Mouse (Mus musculus): ENCODE measurements around the gene Tmem150a.

Gene Tmem150a

DNA sequence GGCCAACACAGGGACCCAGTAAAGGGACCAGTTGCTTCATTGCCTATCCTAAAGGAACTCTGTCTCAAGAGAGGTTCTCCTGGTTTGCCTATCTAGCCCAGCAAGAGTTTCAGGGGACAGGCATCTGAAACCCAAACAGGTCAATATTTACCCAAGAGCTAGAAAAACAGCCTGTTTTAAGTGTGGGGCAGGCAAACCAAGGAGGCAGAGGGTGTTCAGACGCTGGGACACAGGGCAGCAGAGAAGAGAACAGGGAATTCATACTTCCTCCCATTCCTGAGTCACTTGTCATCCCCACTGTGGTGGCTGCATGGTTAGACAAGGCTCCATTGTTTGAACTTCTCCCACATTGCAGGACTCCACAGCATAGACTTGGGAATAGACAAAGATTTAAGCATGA lies 16.3 kb downstream of the Tmem150a start:
- CTCF ChIA-PET: no interaction called here

DNA sequence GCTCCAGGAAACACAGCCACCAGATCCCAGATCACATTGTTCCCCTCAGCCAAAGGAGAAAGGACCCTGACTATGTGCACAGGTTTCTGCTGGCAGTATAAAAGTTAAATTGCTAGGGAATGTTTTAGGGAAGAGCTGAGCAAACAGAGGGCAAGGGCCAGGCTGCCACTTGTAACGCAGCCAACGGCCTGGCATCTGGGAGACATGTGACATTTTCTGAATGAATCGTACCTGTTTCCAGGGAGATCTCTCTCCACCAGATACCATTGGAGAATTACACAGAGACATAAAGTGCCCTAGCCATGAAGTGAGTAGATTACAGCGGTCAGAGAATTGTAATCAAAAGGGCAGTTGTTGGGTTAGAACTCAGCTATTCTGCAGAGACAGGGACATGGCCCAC lies 17.9 kb downstream of the Tmem150a start:
- CTCF ChIA-PET: no interaction called here

DNA sequence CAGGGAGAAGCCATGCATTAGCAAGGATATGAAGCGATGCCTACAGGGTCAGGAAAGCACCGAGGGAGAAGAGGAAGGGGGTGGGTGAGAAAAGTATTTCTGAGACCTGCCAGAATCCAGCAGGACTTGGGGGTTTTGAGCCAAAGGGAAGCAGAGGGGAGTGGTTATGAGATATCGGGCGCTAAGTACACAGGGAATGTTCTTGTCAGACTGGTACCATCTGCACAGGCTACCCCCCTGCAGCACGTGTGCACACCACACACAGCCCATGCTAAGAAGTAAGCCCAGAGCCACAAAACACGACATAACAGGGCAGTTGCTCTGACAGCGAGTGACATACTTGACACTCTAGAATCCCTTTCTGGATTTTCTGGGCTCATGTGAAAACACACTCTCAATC lies 19.0 kb downstream of the Tmem150a start:
- CTCF ChIA-PET: no interaction called here

DNA sequence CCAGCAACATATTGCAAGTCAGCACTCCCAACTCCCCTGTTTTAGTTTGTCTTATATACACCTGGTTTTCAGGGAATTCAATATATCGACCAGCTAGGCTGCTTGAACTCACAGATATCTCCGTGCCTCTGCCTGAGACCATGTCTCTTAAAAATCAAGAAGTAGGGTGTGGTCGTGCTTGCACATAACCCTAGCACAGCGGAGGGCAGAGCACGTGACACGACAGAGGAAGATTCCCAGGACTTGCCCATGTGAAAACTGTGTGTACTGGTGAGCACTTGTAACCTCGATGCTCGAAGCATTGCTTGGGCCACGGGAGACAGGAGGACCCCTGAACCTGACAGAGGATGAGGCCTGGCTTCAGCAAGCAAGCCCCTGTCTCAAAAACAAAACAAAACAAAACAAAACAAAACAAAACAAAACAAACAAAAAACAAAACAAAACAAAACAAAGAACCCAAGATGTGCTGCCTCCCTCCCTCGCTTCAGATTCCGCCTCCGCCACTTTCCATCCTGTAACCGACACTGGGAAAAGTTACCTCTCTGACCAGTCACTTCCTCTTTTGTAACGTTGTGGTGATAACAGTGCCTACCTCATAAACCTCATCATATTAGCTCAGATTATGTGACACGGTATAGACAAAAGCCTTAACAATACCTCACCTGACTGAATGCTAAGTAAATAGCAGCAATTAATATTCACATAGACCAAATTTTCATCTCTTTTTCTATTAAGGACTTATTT lies 19.7 kb downstream of the Tmem150a start:
- CTCF ChIA-PET: interaction anchor here (0.6 kb wide), 3 partner anchors 10 to 742 kb away, joined by 3 to 5 read pairs (median 3); partner anchors contain the start of gene Kdm3a

DNA sequence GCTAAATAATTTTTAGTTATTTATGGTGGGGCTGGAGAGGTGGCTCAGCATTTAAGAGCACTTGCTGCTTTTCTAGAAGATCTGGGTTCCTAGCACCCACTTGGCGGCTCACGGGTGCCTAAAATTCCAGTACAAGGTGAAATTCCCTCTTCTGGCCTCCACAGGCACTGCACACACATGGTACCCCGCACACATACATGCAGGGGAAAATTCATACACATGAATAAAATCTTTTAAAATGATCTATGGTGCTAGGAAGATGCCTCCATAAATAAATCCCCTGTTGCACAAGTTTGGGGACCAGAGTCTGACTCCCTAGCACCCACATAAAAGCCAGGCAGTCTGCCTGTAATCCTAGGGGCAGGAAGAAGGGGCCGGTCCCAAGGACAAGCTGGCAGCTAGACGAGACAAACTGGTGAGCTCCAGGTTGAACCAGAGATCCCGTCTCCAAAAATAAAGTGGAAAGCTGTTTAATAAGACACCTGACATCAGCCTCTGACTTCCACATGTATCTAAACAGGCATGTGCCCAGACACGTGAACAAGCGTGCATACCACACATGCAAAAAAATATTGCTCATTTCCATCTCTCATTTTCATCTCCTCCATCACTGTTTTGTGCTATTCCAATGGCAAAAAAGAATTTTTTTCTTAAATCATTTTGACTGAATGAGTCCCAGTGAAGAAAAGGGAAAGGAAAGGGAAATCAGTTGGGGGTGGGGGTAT lies 23.4 kb downstream of the Tmem150a start:
- CTCF ChIA-PET: interaction anchor here (1.3 kb wide), 1 partner anchor 14 kb away, joined by 3 read pairs; no protein-coding TSS in a partner anchor

DNA sequence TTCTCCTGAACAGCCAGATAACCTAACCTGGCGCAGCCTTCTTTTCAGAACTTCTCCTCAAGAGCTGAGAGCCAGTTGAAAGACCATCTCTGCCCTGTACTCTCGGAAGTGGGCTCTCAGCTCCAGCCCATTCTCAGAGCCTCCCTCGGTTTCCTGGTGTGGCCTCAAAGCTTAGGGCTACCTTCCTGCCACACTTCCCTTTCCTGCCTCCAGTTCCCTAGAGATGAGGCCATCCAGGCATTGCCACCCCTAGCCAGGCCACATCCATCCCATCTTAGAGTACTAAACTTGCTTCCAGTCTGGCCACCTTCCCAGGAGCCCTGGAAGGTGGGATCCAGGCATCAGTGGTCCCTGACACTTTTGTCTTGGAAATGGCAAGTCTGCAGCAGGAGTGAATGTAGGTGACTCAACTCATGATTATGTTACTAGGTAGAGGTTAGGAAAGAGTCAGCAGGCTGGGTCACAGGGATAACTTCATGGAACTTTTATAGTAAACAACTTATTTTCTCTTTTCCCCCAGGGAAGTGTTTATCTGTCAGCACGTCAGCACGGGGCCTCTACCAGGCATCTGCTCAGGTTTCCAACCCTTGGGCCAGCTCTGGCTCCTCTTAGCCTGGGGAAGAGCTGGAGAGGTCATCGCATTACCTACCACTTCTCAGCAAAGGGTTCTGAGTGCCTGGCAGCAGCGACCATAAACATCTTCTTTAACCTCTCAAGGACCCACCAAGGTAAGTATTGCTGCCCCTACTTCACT lies 24.3 kb downstream of the Tmem150a start:
- CTCF ChIA-PET: interaction anchor here (0.6 to 1.3 kb wide), 2 partner anchors 12 to 15 kb away, joined by 3 to 4 read pairs; no protein-coding TSS in a partner anchor

DNA sequence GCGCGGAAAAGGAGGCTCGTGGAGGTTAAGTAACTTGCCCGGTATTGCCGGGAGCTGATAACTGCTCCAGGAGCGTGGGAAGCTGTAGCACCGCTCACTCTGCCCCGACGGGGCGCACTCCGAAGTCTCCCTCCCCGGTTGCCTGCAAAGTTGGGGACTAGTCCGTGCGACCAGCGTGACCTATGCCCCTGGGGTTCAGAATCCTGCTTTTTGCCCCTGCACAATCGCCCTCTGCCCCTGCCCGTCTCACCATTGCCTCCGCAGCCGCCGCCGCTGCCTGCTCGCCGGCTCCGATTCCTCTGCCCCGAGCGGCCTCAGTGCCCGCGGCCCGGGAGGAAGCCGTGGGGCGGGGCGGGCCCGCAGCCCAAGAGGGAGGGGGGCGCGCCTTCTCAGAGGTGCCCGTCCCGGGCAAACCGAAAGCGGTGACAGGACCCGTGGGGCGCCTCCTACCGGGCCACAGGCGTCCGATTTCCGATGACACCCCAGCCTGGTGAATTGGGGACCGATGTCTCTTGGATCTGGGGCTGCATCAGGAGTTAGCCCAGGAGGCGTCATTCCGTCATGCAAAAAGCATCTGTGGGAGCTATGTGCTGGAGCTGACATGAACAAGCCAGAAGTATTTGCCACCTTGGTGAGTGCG lies 25.0 kb downstream of the Tmem150a start, which contains the start of gene Vamp5:
Gene Vamp5, minus strand, starts transcription at position 338 of the 640 bp plus-strand sequence.
- CTCF ChIA-PET: interaction anchor here (0.6 to 1.6 kb wide), 5 partner anchors 9 to 23 kb away, joined by 3 to 5 read pairs (median 5); partner anchors contain the start of gene Vamp8

DNA sequence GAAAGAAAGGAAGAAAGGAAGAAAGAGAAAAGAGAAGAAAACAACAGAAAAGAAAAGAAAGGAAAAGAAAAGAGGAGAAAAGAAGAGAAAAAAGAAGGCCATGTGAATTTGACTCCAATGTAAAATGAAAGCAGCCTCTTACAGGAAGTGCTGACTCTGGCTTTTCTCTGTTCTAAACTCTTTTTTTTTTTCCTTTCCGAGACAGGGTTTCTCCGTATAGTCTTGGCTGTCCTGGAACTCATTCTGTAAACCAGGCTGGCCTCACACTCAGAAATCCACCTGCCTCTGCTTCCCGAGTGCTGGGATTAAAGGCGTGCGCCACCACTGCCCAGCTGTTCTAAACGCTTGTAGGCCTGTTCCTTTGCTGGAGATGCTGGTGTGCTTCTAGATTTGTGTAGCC lies 27.2 kb downstream of the Tmem150a start:
- CTCF ChIA-PET: interaction anchor here (0.7 kb wide), 1 partner anchor 276 kb away, joined by 4 read pairs; no protein-coding TSS in a partner anchor

DNA sequence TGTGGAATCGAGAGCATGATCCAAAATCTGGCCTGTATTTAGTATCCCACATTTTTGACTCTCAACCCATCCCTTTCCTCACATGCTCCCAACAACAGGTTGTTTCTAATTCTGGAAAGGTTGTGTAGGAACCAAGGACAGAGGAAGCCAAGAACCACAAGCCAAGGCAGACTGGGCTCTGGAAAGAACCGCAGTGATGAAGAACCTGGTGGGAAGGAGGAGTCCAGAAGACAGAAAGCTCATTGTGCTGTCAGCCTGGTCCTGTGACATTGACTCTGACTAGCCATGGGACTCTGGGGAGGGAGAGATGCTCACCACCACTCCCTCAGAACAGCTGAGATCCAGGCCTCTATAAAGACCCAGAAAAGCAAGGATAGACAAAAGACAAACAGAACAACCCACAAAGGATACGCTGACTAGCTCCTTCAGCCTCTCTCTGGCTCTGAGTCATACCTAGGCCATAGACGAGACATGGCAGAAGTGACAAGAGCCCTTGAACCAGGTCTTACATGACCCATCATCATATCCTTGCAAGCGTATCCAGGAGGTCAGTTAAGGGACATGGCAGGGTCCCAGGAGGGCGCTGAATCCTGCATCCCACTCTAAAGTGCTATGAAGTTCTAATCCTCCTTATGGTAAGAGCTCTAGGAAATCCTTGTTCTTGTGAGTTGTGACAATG lies 28.0 kb downstream of the Tmem150a start:
- CTCF ChIA-PET: interaction anchor here (0.6 kb wide), 1 partner anchor 817 kb away, joined by 3 read pairs; no protein-coding TSS in a partner anchor

DNA sequence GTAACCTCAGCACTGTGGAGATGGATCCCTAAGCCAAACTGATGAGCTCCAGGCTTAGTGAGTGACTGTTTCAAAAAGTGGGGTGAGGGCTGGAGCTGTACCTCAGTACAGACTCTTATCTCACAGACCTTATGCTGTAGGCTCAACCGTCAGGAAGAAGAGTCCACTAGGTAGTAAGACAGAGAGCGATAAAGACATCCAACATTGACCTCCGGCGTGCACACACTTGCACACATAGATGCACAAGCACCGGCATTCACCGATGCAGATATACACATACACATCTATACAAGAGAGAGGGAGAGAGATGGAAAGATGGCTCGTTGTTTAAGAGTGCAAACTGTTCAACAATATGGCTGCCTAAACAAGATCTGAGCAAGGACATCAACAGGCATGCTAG lies 28.7 kb downstream of the Tmem150a start:
- CTCF ChIA-PET: no interaction called here

DNA sequence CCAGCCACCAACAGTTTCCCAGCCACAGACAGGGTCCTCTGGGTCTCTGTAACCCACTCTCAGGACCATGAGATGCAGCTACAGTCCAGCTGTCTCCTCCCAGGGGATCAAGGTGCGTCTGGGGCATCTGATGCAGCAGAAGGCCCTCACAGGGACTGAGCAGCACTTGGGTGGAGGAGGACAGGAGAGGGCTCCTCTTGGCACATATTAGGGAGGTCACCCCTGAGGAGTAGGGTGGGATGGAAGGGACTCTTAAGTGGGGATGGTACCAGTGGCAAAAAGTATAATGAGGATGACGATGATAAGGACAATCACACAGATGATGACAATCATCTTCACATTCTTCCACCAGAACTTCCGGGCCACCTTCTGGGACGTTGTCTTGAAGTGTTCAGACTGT lies 30.0 kb downstream of the Tmem150a start:
- CTCF ChIA-PET: no interaction called here

DNA sequence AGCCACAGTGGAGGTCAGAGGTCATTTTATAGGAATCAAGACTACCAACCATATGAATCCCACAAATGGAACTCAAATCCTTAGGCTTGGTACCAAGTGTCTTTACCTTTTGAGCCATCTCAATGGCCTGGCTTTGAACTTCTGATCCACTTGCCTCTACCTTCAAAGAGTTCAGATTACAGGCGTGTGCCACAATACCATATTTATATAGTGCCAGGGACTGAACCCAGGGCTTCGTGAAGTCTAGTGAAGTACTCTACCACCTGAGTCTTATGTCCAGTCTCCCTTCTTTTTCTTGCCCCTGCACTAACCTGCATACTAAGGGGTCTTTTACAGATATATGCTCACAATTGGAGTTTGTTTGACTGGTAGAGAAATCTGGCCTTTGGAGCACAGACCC lies 31.3 kb downstream of the Tmem150a start:
- CTCF ChIA-PET: no interaction called here

DNA sequence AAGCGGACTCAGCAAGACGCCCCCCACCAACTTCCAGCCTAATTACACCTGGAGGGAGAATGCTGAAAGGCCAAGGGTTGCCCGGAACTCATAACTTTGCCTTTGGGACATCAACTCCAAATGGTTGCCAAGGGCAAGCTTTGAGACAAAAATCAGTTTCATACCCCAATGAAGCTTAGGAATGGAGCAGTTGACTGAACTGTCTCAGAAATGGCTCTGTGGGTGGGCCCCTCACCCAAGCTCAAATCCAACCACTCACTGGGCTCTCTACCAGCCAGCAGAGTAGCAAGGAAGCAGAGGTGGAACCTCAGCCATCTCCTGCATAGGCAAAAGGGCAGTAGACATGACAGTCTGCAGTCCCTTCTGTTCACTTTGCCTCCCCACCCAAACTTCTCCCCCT lies 32.6 kb downstream of the Tmem150a start:
- CTCF ChIA-PET: no interaction called here

DNA sequence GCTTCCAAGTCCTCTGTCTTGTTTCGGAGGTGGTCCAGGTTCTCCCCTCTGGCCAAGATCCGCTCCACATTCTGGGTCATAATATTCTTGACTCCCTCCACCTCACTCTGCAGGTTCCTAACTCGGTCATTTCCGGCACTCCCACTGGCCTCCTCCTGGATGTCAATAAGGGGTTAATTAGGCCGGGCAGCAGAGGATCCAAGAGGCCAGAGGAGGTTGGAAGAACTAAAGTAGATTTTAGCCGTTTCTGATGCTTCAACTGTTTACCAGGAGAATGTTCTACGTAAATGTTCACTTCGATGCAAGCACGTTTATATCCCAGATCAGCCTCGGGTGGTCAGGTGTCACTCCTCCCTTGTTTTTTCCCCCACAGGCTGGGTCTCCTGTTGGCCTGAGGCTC lies 33.0 kb downstream of the Tmem150a start:
- CTCF ChIA-PET: no interaction called here

DNA sequence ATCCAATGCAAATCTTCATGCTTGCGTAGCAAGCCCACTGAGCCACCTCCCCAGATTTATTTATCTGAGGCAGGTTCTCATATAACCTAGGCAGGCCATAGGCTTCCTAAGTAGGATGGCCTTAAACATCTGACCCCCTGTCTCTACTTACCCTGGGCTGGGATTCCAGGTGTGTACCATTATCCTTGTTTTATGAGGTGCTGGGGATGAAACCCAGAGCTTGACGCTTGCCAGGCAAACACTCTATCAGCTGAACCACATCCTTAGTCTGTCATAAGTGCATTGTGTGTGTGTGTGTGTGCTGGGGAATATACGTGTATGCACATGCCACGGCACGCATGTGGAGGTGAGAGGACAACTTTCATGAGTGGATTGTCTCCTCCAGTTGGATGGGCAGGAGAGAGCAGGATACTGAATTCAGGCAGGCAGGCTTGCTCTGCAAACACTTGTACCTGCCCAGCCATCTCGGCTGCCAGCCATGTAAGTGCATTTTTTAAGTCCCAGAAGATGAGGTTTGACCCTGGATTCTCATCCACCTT lies 33.6 kb downstream of the Tmem150a start:
- CTCF ChIA-PET: interaction anchor here (2.0 kb wide), 1 partner anchor 8 kb away, joined by 5 read pairs; the partner anchor contains the start of gene Vamp5

DNA sequence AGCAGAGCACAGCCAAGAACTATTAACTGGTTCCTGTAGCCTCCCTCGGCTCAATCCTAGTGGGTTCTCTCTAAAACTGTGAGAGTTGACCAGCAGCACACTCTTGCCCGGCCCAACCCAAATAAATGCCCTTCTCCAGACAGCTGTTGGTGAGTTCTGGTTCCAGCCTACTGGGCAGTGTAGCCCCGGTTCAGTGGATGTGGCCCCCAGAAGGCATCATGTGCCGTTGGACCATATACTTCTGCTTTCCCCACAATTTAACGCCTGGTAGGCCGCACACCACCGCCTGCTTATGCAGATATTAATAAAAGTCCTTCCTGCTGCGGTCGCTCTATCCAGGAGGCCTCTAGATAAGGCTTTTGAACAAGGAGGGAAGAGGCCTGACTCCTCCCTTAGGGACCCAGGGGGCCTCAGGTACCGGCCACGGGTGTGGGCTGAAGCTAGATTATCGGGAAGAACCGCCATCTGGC lies 34.3 kb downstream of the Tmem150a start:
- CTCF ChIA-PET: interaction anchor here (0.5 to 2.0 kb wide), 3 partner anchors 9 to 757 kb away, joined by 3 to 7 read pairs (median 5); partner anchors contain the start of genes Kdm3a and Vamp5

DNA sequence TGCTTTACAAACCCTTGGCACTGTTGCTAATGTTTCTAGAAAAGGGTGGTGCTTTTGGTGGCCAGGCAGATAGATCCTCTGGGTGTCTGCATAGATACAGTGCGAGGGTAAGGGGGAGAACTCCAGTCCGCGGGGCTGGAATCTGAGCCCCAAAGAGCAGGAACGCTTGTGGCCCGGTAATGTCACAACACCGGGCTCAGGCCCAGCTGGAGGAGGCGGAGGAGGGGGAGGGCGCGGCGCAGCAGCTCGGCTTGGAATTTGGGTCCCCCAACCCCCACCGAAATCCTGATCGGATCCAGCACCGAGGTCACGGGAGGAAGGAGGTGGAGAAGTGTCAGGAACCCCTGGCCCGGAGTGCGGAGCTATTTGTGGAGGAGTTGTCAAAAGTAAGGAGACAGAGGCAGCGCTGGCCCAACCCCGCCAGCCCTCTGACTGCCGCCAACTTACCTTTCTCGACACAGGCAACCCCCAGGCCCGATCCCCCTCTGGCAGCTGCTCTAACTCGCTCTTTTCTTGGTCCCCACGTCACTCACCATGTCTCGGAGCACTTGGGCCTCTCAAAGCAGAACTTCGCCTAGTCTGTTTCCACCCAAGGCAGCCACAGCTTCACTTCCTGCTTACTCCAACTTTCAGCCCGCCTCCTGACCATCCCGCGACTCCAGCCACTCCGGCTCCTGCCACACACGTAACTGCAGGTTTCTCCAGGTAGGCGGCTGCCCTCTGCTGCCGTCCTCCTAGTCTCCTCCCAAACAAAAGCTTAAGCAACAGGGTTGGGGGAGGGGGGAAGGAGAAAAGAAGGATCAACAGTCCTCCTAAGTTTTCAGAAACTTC lies 34.9 kb downstream of the Tmem150a start, which contains the start of gene Vamp8:
Gene Vamp8, minus strand, starts transcription at position 763 of the 831 bp plus-strand sequence.
- CTCF ChIA-PET: interaction anchor here (0.5 to 2.0 kb wide), 5 partner anchors 9 to 757 kb away, joined by 3 to 9 read pairs (median 5); partner anchors contain the start of genes Kdm3a and Vamp5

DNA sequence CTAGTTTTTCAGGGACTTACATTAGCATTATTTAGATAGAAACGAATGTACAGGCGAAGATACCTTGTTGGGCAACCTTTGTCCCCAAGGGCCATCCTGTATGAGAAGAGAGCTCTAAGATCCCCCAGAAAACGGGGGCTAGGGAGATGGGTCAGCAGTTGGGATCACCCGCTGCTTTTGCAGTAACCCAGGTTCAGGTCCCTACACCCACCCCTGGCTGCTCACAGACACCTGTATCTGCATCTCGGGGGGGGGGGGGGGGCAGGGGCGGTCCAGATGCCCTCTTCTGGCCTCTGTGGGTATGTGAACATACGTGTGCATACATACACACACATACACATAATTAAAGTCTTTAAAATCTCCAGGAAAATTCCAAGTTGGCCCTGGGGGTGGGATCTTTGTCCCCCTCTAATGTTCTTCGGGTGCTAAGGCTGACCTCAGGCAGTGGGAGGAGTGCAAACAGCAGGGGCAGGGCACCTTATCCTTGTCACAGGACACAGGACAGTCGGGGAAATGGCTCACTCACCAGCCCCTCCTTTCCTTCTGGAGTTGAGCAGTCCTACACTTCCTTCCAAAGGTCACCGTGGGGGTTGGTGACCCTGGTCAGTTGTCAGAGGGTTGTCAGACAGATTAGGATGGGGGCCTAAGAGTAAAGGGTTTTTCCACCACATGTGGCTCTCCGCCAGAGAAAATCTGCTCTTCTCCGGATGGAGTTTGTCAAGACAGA lies 35.7 kb downstream of the Tmem150a start:
- CTCF ChIA-PET: interaction anchor here (0.5 to 2.0 kb wide), 5 partner anchors 10 to 26 kb away, joined by 4 to 9 read pairs (median 5); partner anchors contain the start of gene Vamp5

Data from spleen, embryonic (tissue).